Comparison of ENCODE assay signal across 9 mouse cellular contexts in the genomic region with DNA sequence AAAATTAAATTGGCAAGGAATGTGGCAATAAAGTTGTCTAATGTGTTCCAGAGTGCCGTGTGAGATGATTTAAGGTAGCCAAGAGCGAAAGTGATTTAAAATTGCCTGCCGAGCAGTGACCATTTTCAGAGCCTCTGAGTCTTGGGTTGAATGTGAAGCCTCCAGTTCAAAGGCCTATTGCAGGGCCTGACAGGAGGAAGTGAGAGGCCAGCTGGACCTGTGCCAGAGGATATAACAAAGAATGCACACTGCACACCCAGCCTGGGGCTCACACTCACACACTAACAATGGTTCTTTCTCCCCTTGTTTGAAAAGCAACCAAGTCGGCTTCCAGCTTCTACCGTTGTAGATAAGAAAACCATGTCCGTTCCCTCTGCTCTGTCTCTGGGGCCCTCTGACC.
DNase-seq lines count a peak whose midpoint lies in the region; ATAC-seq lines count a peak whose summit lies in the region.
"Had no signal": no experiment of that assay in that cellular context is flagged by ENCODE, and none has a peak within 500 bp of the region (broad histone marks: within the 10 kb centered on the region; RNA-seq: fewer than 3 reads in every experiment).

No protein-coding gene starts in this region.

- no peak overlapping the region for H3K27ac ChIP-seq in forebrain, embryonic 14.5 days (ENCODE audit: low read depth, low read length)
- no peak overlapping the region for H3K27ac ChIP-seq in forebrain, embryonic 10.5 days
- H3K27ac ChIP-seq: macrophage had no signal

- no peak overlapping the region for H3K9ac ChIP-seq in forebrain, embryonic 14.5 days (ENCODE audit: low read length)

- H3K27me3 ChIP-seq in forebrain, embryonic 14.5 days (replicated peaks; ENCODE audit: control insufficient read depth, insufficient read depth, low read length) = no peaks in the 10 kb centered on the region
- H3K27me3 ChIP-seq in forebrain, embryonic 10.5 days (ENCODE audit: poor library complexity, severe bottlenecking) = no peaks in the 10 kb centered on the region

- H3K36me3 ChIP-seq in forebrain, embryonic 14.5 days (ENCODE audit: control insufficient read depth, insufficient read depth, low read length) = no peaks in the 10 kb centered on the region
- no peaks in the 10 kb centered on the region for H3K36me3 ChIP-seq in forebrain, embryonic 10.5 days (replicated peaks)

- WGBS in forebrain, embryonic 14.5 days = 10% methylated on average over 6 of the region's 6 CpGs
- WGBS in forebrain, embryonic 10.5 days = 80% methylated on average over 6 of the region's 6 CpGs

- H3K4me2 ChIP-seq in forebrain, embryonic 14.5 days (ENCODE audit: low read length) = no peak overlapping the region; the same call in 1 of the 2 replicates

- H3K4me1 ChIP-seq in forebrain, embryonic 14.5 days (ENCODE audit: control insufficient read depth, insufficient read depth, low read length) = peaks cover 6% of the 10 kb centered on the region
- H3K4me1 ChIP-seq in forebrain, embryonic 10.5 days = peaks cover 7% of the 10 kb centered on the region; the same call in 1 of the 2 replicates

- intact Hi-C loops in heart, postnatal 14 days (cut with DNase I) = no loop called here

- DNase-seq in forebrain, embryonic 14.5 days (ENCODE audit: low spot score) = peak; percentile 76
- DNase-seq in forebrain, embryonic 10.5 days (ENCODE audit: extremely low spot score, low spot score) = no peak
- peak; percentile 13 for DNase-seq in ovary, postnatal 14 days (ENCODE audit: low spot score)
- no peak for DNase-seq in ovary, postnatal 10 days (ENCODE audit: low spot score)
- DNase-seq in heart, postnatal 14 days = peak; percentile 32 to 43
- DNase-seq in lung, postnatal 10 days = peak; percentile 60
- DNase-seq in frontal cortex, postnatal 10 days (ENCODE audit: low spot score in 2 of 2) = no peak
- DNase-seq in layer of hippocampus, postnatal 36 days = no peak

- ATAC-seq in forebrain, embryonic 14.5 days = peak; percentile 82

- 0 out of 2 replicates have a peak, but pooled peaks cover 3% of the 10 kb centered on the region for H3K9me3 ChIP-seq in forebrain, embryonic 14.5 days (replicated peaks; ENCODE audit: control insufficient read depth, low read length)
- peaks cover 7% of the 10 kb centered on the region for H3K9me3 ChIP-seq in forebrain, embryonic 10.5 days

- no peak overlapping the region for H3K4me3 ChIP-seq in forebrain, embryonic 14.5 days (ENCODE audit: low read depth, low read length)
- no peak overlapping the region for H3K4me3 ChIP-seq in forebrain, embryonic 10.5 days

Comparison
In these comparisons a context has a peak if more than half of its experiments do, and no peak if none do; other contexts are left out.
1. DNase-seq: peak in forebrain, embryonic 14.5 days (single experiment), ovary, postnatal 14 days (single experiment), heart, postnatal 14 days (2 of 2) and lung, postnatal 10 days (single experiment); none in forebrain, embryonic 10.5 days (single experiment), ovary, postnatal 10 days (single experiment), frontal cortex, postnatal 10 days (0 of 2) and layer of hippocampus, postnatal 36 days (0 of 2).